Mouse (Mus musculus): ENCODE measurements at regions not wholly inside any gene's neighbourhood (a gene's known extent, or its start where the extent isn't known, plus 50 kb on each side); places are given as distances from the start of the nearest gene placed in this dataset.

DNA sequence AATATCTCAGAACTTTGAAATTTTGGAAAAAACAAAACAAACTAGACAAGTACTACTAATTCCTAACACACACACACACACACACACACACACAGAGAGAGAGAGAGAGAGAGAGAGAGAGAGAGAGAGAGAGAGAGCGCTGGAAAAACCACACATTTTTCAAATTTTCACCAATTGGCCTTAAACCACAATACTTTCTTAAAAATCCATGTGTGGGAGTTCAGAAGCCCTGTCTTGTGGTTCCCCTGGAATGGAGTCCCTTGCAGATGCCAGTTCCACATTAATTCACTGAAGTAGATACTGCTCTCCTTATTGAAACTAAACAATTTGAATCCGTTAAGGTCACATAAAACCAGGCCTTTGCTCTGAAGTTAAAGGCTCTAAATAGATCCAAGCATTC, 146.0 kb upstream of the Satb1 start:
- no peak overlapping the region for H3K4me3 ChIP-seq (replicated peaks)
- 73% methylated on average over 2 of the region's 2 CpGs for WGBS
- no peaks in the 10 kb centered on the region for H3K27me3 ChIP-seq (replicated peaks)
- no peak for ATAC-seq
- no peak overlapping the region for H3K9ac ChIP-seq
- H3K36me3 ChIP-seq = no peaks in the 10 kb centered on the region
- no peaks in the 10 kb centered on the region for H3K9me3 ChIP-seq
- no peaks in the 10 kb centered on the region for H3K4me1 ChIP-seq (replicated peaks)
- no peak overlapping the region for H3K27ac ChIP-seq
- no peak overlapping the region for H3K4me2 ChIP-seq (replicated peaks)

DNA sequence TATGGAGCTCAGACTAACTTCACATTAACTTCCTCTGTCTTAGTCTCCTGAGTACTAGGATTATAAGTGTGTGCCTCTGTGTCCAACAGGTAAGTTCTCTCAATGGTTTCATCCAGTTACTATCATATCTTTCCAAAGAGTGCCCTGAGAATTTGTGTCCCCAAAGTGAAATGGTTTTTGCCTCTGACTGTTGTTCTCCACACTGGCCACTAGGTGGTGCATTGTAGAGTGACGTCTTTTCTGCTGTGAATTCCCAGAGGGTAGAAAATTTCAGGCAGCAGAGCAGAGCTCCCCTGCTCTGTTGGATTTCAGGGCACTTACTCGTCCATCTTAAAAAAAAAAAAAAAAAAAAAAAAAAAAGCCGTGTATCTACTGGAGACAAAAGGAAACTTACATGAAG, 138.4 kb upstream of the Satb1 start:
- no peak overlapping the region for H3K4me3 ChIP-seq (replicated peaks)
- H3K4me2 ChIP-seq (replicated peaks) = no peak overlapping the region
- ATAC-seq = no peak
- no peak overlapping the region for H3K27ac ChIP-seq
- H3K9me3 ChIP-seq = no peaks in the 10 kb centered on the region
- 44% methylated on average over 3 of the region's 3 CpGs for WGBS
- no peaks in the 10 kb centered on the region for H3K27me3 ChIP-seq (replicated peaks)
- H3K9ac ChIP-seq = no peak overlapping the region
- H3K36me3 ChIP-seq = no peaks in the 10 kb centered on the region
- H3K4me1 ChIP-seq (replicated peaks) = no peaks in the 10 kb centered on the region

DNA sequence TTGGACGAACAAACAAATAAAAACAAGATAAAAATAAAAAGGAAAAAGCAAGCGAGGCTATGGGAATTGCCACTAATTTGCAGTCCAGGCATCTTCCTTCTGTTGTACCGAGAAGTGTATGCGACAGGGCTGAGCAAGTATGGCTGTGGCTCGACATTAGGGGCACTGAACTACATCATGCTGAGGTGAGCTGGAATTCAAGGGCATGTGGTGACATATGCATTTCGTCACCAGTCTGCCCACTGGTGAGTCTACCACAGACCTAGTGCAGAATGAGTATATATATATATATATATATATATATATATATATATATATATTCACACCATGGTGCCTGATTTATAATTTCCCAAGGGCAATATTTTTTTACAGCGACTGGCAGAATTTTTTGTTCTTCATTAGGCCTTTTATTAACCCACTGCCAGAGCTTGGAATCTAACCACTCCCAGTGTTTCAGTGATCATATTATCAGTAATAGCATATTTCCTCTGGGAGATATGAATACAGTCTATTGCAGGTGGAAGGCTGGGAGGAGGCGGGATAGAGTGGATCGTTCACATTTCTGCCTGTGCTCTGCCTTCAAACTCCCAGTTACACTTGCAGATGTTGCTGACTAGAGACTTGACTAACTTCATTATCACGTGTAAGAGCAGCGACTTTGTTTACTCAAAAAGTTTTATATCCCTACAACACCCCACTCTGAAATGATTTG, 133.6 kb upstream of the Satb1 start:
- no peaks in the 10 kb centered on the region for H3K36me3 ChIP-seq
- H3K4me1 ChIP-seq (replicated peaks) = no peaks in the 10 kb centered on the region
- WGBS = 82% methylated on average over 11 of the region's 11 CpGs
- H3K4me3 ChIP-seq (replicated peaks) = no peak overlapping the region
- H3K4me2 ChIP-seq (replicated peaks) = no peak overlapping the region
- H3K9me3 ChIP-seq = no peaks in the 10 kb centered on the region
- no peak overlapping the region for H3K27ac ChIP-seq
- H3K27me3 ChIP-seq (replicated peaks) = no peaks in the 10 kb centered on the region
- no peak for ATAC-seq
- no peak overlapping the region for H3K9ac ChIP-seq

DNA sequence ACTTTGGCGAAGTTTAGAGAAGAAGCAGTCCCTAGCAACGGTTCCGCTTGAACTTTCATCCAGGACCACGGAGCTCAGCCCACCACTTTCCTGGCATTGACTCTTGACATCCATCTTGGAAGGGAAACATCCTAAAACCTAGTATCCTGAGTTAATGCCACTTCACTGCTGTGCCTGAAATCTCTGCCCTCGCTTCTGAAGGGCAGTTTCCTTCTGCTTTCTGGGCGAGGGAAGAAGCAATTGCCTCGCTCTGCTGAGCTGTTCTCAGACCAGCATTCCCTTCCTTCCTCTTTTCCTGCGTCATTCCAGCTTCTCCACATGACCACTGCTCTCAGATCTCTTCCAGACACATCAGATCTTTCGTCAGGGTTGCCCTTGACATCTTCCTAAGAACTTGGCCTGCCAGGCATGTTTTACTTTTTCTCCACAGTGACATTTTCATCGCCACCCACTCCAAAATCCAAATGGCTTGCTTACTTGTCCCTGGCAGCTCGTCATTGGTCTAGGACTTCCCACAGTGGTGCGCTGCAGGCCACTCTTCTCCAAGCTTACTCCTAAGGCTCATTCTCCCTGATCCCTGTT, 129.5 kb upstream of the Satb1 start:
- WGBS = 64% methylated on average over 12 of the region's 12 CpGs
- no peak for ATAC-seq
- Histone ChIP-seq H3K36me3 (no peaks in the 10 kb centered on the region), H3K9me3 (no peaks in the 10 kb centered on the region), H3K4me1 (replicated peaks) (no peaks in the 10 kb centered on the region), H3K9ac (no peak overlapping the region), H3K4me2 (replicated peaks) (no peak overlapping the region), H3K27me3 (replicated peaks) (no peaks in the 10 kb centered on the region), H3K4me3 (replicated peaks) (no peak overlapping the region), H3K27ac (no peak overlapping the region)

DNA sequence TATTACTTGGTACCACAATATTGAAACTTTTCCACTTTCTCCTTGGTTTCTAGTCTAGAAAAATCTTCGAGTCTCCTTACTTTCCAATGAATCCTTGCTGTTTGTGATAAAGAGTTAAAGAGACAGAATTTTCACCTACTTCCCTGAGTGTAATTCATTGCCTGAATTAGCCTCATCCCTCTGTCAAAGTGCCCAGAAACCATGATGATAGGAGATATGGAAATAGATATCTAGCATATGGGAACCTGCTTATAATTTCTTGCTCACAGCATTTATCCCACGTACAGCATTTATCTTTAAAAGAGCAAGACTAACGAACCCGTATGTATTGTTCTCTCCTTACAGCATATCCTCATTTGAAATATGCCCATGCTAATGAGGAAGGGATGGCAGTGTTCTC, 128.2 kb upstream of the Satb1 start:
- Histone ChIP-seq H3K36me3 (no peaks in the 10 kb centered on the region), H3K4me1 (replicated peaks) (no peaks in the 10 kb centered on the region), H3K4me2 (replicated peaks) (no peak overlapping the region), H3K9ac (no peak overlapping the region), H3K27me3 (replicated peaks) (no peaks in the 10 kb centered on the region), H3K9me3 (no peaks in the 10 kb centered on the region), H3K27ac (no peak overlapping the region), H3K4me3 (replicated peaks) (no peak overlapping the region)
- ATAC-seq = no peak
- WGBS = 86% methylated on average over 4 of the region's 4 CpGs

DNA sequence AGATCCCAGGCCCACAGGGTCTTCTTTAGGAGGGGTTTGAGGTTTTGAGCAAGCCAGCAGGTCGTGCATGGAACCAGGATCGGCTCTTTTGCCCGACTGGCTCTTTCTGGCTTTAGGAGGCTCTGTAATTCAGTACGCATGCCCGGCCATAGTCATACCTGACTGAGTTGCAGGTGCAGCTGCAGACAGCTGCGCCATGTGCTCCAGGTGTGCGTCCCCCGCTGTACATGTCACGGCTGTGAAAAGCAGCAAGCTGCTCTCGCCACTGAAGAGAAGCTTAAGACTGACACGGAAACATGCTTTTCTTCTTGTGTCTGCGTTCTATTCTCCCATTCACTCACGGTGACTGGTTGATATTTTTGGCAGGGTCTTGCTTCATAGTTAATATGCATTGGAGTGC, 123.2 kb upstream of the Satb1 start:
- no peak overlapping the region for H3K4me3 ChIP-seq (replicated peaks)
- H3K9me3 ChIP-seq = no peaks in the 10 kb centered on the region
- H3K36me3 ChIP-seq = no peaks in the 10 kb centered on the region
- no peaks in the 10 kb centered on the region for H3K4me1 ChIP-seq (replicated peaks)
- no peak for ATAC-seq
- 92% methylated on average over 13 of the region's 13 CpGs for WGBS
- no peak overlapping the region for H3K4me2 ChIP-seq (replicated peaks)
- H3K27ac ChIP-seq = no peak overlapping the region
- H3K9ac ChIP-seq = no peak overlapping the region
- no peaks in the 10 kb centered on the region for H3K27me3 ChIP-seq (replicated peaks)

DNA sequence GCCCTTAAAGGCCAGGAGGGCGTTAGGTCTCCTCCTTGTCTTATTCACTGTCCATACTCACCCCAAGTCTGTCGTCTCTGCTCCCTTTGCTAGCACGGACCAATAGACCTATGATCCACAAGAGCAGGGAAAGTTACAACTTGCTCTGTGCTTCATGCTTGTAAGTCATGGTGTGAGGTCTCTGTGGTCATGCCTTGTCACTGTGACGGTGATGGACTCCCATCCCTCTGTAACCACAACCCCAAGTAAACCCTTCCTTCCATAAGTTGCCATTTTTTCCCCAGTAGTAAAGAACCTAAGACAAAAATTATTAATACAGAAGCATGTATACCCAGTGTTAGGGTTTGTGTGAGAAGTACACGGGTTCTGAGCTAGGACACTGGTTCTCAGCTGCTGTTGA, 104.6 kb upstream of the Satb1 start:
- WGBS = 80% methylated on average over 5 of the region's 5 CpGs
- ATAC-seq = no peak
- H3K27ac ChIP-seq = no peak overlapping the region
- no peaks in the 10 kb centered on the region for H3K4me1 ChIP-seq (replicated peaks)
- H3K9me3 ChIP-seq = no peaks in the 10 kb centered on the region
- no peaks in the 10 kb centered on the region for H3K27me3 ChIP-seq (replicated peaks)
- H3K4me2 ChIP-seq (replicated peaks) = no peak overlapping the region
- no peaks in the 10 kb centered on the region for H3K36me3 ChIP-seq
- no peak overlapping the region for H3K9ac ChIP-seq
- H3K4me3 ChIP-seq (replicated peaks) = no peak overlapping the region

DNA sequence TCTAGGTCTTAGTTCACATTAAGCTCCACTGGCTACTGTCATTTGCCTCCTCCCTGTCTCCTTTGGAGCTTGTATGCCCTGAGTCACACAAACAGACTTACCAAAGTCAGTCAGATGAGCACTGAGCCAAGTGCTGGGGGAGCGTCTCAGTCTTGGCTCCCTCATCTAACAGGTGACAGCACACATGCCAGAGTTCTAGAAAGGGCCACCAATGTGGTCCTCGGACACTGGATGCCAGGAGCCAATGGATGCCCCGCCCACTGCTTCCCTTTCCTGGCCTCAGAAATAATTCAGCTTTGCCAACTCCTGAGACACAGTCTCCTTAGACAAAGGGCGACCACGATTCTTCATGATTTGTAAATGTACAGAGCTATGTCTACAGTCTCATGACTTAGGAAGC, 103.0 kb upstream of the Satb1 start:
- Histone ChIP-seq H3K4me2 (replicated peaks) (no peak overlapping the region), H3K27me3 (replicated peaks) (no peaks in the 10 kb centered on the region), H3K9me3 (no peaks in the 10 kb centered on the region), H3K4me3 (replicated peaks) (no peak overlapping the region), H3K4me1 (replicated peaks) (no peaks in the 10 kb centered on the region), H3K9ac (no peak overlapping the region), H3K27ac (no peak overlapping the region), H3K36me3 (no peaks in the 10 kb centered on the region)
- WGBS = 80% methylated on average over 5 of the region's 5 CpGs
- no peak for ATAC-seq

DNA sequence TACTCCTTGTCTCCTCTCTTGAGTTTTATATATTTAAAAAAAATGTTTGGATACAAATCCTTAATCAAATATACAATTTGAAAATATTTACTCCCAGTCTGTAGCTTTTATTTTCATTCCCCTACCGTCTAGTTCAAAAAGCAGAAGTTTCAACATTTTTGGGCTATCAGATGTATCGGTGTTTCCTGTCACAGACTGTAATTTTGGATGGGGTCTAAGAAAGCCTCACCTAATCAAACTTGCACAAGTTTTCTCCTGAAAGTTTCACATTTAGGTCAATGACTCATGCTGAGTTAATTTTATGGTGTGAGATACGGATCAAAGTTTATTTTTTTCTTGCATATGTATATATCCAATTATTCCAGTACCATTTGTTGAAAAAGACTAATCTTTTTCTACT, 93.3 kb upstream of the Satb1 start:
- Histone ChIP-seq H3K27me3 (replicated peaks) (no peaks in the 10 kb centered on the region), H3K36me3 (no peaks in the 10 kb centered on the region), H3K27ac (no peak overlapping the region), H3K9ac (no peak overlapping the region), H3K9me3 (no peaks in the 10 kb centered on the region), H3K4me3 (replicated peaks) (no peak overlapping the region), H3K4me1 (replicated peaks) (no peaks in the 10 kb centered on the region), H3K4me2 (replicated peaks) (no peak overlapping the region)
- no peak for ATAC-seq
- 76% methylated on average over 3 of the region's 3 CpGs for WGBS

DNA sequence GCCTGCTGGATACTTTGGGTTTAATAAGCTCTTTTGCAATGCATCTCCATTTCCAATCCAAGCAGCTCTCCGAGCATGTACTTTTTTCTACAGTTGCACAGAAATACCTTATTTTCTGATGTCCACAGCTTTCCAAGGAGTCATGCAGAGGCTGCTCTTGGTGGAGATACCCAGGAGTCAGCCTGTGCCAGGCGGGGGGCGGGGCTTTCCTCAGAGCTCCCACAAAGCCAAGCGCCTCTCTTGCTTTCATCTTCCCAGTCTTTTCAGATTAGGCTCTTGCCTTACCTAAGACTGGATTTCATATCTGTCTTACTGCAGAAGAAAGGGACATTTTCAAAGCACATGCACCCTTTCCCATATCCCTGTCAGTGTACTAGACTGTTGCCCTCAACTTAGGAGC, 73.9 kb upstream of the Satb1 start:
- H3K4me3 ChIP-seq (replicated peaks) = no peak overlapping the region
- 76% methylated on average over 4 of the region's 4 CpGs for WGBS

DNA sequence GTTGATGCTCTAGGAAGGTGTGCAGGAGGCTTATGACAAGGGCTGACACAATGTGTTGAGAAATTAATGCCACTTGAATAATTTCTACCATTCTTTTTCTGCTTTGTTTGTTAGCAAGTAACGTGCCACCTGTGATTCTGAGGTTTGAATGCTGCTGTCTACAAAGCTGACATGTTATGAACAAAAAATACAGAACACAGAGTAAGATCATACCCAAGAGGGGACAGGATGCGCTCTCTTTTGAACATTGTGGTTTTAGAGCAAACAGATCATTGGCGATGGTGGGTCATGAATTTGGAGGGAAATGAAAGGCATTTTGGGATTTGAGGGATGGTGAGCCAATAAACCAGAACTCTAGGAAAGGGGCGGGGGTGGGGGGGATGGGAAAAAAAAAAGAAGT, 73.3 kb upstream of the Satb1 start:
- Histone ChIP-seq H3K27ac (no peak overlapping the region), H3K9me3 (no peaks in the 10 kb centered on the region), H3K4me1 (replicated peaks) (no peaks in the 10 kb centered on the region), H3K4me2 (replicated peaks) (no peak overlapping the region), H3K9ac (no peak overlapping the region), H3K27me3 (replicated peaks) (no peaks in the 10 kb centered on the region), H3K4me3 (replicated peaks) (no peak overlapping the region), H3K36me3 (no peaks in the 10 kb centered on the region)
- no peak for ATAC-seq
- WGBS = 82% methylated on average over 4 of the region's 4 CpGs

More for the DNA sequence above, 73.9 kb upstream of the Satb1 start:
- no peaks in the 10 kb centered on the region for H3K9me3 ChIP-seq
- H3K36me3 ChIP-seq = no peaks in the 10 kb centered on the region
- no peak overlapping the region for H3K9ac ChIP-seq
- H3K4me1 ChIP-seq (replicated peaks) = no peaks in the 10 kb centered on the region
- no peak overlapping the region for H3K4me2 ChIP-seq (replicated peaks)
- no peak overlapping the region for H3K27ac ChIP-seq
- ATAC-seq = no peak
- no peaks in the 10 kb centered on the region for H3K27me3 ChIP-seq (replicated peaks)

DNA sequence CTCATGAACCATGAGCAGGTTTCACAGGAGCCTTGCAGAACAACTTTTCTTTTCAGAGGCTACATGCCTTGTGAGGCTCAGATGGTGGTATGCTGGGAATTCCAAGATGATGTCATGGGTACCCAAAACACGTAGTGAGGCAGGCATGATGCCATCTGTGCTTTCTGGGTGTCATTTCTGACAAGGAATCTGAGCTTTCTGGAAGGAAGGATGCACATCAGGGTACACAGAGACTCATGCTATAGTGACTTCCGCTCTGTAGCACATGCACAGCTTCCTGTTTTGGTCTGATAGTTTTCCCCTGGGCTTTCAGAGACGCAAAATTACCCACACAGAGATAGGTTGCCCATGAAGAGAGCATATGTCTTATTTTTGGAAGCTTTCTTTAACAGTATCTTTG, 70.8 kb upstream of the Satb1 start:
- Histone ChIP-seq H3K4me1 (replicated peaks) (no peaks in the 10 kb centered on the region), H3K4me2 (replicated peaks) (no peak overlapping the region), H3K27me3 (replicated peaks) (no peaks in the 10 kb centered on the region), H3K36me3 (no peaks in the 10 kb centered on the region), H3K9ac (no peak overlapping the region), H3K9me3 (no peaks in the 10 kb centered on the region), H3K4me3 (replicated peaks) (no peak overlapping the region), H3K27ac (no peak overlapping the region)
- WGBS = 62% methylated on average over 3 of the region's 3 CpGs
- no peak for ATAC-seq

DNA sequence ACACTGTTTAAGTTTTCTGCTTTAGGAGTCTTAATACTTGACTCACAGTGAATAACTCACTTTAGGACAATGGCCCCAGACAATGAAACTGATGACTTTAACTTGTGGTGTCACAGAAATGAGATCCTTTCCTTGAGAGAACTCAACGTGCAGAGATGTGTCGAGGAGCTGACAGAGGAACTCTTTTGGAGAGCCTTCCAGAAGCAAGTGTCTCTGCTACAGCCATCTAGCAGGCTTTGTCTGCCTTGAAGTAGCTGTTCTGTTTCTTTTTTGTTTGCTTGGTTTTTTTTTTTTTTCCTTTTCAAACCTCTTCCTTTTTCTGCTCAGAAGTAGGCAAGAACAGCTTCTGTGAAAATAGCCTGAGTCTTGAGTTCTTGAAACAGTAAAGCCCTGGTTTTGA, 66.3 kb upstream of the Satb1 start:
- 65% methylated on average over 2 of the region's 2 CpGs for WGBS
- H3K9ac ChIP-seq = no peak overlapping the region
- H3K27ac ChIP-seq = no peak overlapping the region
- no peaks in the 10 kb centered on the region for H3K9me3 ChIP-seq
- H3K27me3 ChIP-seq (replicated peaks) = no peaks in the 10 kb centered on the region
- H3K4me2 ChIP-seq (replicated peaks) = no peak overlapping the region
- H3K4me1 ChIP-seq (replicated peaks) = no peaks in the 10 kb centered on the region
- no peaks in the 10 kb centered on the region for H3K36me3 ChIP-seq
- no peak overlapping the region for H3K4me3 ChIP-seq (replicated peaks)
- no peak for ATAC-seq
